Mouse (Mus musculus): ENCODE measurements around the gene Macrod2. TPM values are rescaled to one million over a fixed set of nuclear protein-coding genes. Genes with fewer than 3 reads are reported as not detected.

Macrod2 gene
- polyA plus RNA-seq, 1 experiment from 2014 or later, result 49.2 TPM

DNA sequence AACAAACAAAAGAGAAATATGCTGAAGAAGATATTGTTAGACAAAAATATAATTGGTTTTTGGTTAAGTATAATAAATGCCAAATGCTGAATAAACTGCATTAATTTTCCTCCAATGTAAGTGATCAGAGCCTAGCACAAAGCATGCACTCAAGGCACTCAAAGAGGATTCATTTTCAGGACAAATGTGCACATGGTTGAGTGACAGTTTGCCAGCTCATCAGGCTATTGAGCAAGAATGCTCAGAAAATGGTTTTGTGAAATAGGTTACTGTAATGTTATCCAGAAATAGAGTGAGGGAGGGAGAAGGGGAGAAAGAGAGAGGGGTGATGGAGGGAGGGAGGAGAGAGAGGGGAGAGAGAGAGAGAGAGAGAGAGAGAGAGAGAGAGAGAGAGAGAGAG lies 1268.9 kb downstream of the Macrod2 start:
- Histone ChIP-seq H3K27me3 (replicated peaks; ENCODE audit: control insufficient read depth, insufficient read depth, low read length) (no peaks in the 10 kb centered on the region), H3K27ac (ENCODE audit: low read depth, low read length) (no peak overlapping the region), H3K9me3 (replicated peaks; ENCODE audit: control insufficient read depth, low read length) (no peaks in the 10 kb centered on the region), H3K4me2 (ENCODE audit: low read length) (no peak overlapping the region), H3K4me3 (ENCODE audit: low read depth, low read length) (no peak overlapping the region), H3K36me3 (ENCODE audit: control insufficient read depth, insufficient read depth, low read length) (no peaks in the 10 kb centered on the region), H3K9ac (ENCODE audit: low read length) (no peak overlapping the region), H3K4me1 (ENCODE audit: control insufficient read depth, insufficient read depth, low read length) (no peaks in the 10 kb centered on the region)
- ATAC-seq (peak; percentile 20; the same call in 1 of the 2 replicates), DNase-seq (ENCODE audit: low spot score) (peak; percentile 8)

DNA sequence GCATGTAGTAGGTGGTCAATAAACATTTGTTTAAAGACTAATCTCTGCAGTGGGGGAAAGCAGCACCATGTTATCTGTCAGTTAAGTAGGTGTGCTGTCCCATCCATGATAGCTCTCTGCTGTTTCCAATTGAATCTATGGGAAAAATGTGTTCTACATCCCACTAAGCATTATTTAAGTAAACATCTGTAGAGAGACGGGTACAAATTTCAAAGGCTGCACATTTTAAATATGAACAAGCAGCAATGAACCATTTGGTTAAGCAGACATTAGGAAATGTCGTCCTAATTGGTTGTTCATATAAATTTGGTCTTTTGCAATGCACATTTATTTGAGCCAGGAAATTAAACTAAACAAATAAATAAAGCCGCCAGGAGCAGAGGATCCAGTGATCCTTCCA lies 1277.7 kb downstream of the Macrod2 start:
- Histone ChIP-seq H3K9ac (ENCODE audit: low read length) (no peak overlapping the region), H3K27me3 (replicated peaks; ENCODE audit: control insufficient read depth, insufficient read depth, low read length) (no peaks in the 10 kb centered on the region), H3K4me2 (ENCODE audit: low read length) (no peak overlapping the region), H3K36me3 (ENCODE audit: control insufficient read depth, insufficient read depth, low read length) (no peaks in the 10 kb centered on the region), H3K4me1 (ENCODE audit: control insufficient read depth, insufficient read depth, low read length) (no peaks in the 10 kb centered on the region), H3K27ac (ENCODE audit: low read depth, low read length) (no peak overlapping the region), H3K9me3 (replicated peaks; ENCODE audit: control insufficient read depth, low read length) (no peaks in the 10 kb centered on the region), H3K4me3 (ENCODE audit: low read depth, low read length) (no peak overlapping the region)
- DNase-seq (ENCODE audit: low spot score) (no peak), ATAC-seq (no peak)
- WGBS, result 93% methylated on average over 3 of the region's 3 CpGs

GRCm38 (mm10) chr2:141673405-141673804 lies 1278.3 kb downstream of the Macrod2 start:
- Histone ChIP-seq H3K4me2 (ENCODE audit: low read length) (no peak overlapping the region), H3K36me3 (ENCODE audit: control insufficient read depth, insufficient read depth, low read length) (no peaks in the 10 kb centered on the region), H3K4me1 (ENCODE audit: control insufficient read depth, insufficient read depth, low read length) (no peaks in the 10 kb centered on the region), H3K4me3 (ENCODE audit: low read depth, low read length) (no peak overlapping the region), H3K27me3 (replicated peaks; ENCODE audit: control insufficient read depth, insufficient read depth, low read length) (no peaks in the 10 kb centered on the region), H3K27ac (ENCODE audit: low read depth, low read length) (no peak overlapping the region), H3K9me3 (replicated peaks; ENCODE audit: control insufficient read depth, low read length) (no peaks in the 10 kb centered on the region), H3K9ac (ENCODE audit: low read length) (no peak overlapping the region)
- WGBS, result 89% methylated on average over 8 of the region's 8 CpGs
- DNase-seq (ENCODE audit: low spot score), result no peak
- no peak for ATAC-seq

DNA sequence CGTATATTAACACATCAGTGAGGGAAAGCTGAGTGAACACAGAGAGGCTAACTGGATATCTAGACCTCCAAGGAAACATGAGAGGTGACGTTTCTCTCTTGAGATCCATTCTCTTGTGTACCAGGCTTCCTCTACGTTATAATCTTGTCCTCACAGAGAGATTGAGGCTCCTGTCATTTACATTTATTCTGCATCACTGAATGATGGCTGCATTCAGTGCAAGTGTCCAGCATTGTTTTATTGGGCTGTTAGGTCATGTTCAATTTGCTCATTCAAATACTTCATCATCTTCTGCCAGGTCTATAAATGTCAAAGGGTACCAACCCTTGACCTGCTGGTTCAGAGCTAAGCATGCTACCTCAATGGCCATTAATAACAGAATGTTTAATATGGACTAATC lies 1302.4 kb downstream of the Macrod2 start:
- ATAC-seq, result no peak
- Histone ChIP-seq H3K36me3 (ENCODE audit: control insufficient read depth, insufficient read depth, low read length) (no peaks in the 10 kb centered on the region), H3K4me3 (ENCODE audit: low read depth, low read length) (no peak overlapping the region), H3K27me3 (replicated peaks; ENCODE audit: control insufficient read depth, insufficient read depth, low read length) (no peaks in the 10 kb centered on the region), H3K27ac (ENCODE audit: low read depth, low read length) (no peak overlapping the region), H3K9ac (ENCODE audit: low read length) (no peak overlapping the region), H3K9me3 (replicated peaks; ENCODE audit: control insufficient read depth, low read length) (peaks cover 2% of the 10 kb centered on the region; the same call in 1 of the 2 replicates), H3K4me2 (ENCODE audit: low read length) (no peak overlapping the region), H3K4me1 (ENCODE audit: control insufficient read depth, insufficient read depth, low read length) (no peaks in the 10 kb centered on the region)
- WGBS, result 74% methylated on average over 3 of the region's 3 CpGs
- no peak for DNase-seq (ENCODE audit: low spot score)

DNA sequence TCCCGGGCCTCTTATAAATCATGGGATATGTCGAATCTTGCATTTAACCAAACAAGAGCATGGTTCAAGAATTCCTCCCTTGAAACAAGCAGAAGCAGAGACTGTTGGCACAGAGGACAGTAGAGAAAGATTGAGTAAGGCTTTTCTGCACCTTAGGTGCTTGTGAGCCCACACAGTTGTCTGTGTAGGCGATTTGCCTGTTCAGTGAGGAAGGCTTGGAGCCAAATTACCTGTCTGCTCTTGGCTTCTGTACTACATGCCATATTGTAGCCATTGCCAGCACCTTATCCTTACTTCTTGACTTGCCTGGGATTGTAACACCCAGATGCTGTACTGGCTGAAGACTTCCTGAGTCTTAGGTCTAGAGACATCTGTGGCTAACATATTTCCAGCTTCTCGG lies 1303.2 kb downstream of the Macrod2 start:
- Histone ChIP-seq H3K9ac (ENCODE audit: low read length) (no peak overlapping the region), H3K9me3 (replicated peaks; ENCODE audit: control insufficient read depth, low read length) (peaks cover 2% of the 10 kb centered on the region; the same call in 1 of the 2 replicates), H3K27me3 (replicated peaks; ENCODE audit: control insufficient read depth, insufficient read depth, low read length) (no peaks in the 10 kb centered on the region), H3K4me3 (ENCODE audit: low read depth, low read length) (no peak overlapping the region), H3K36me3 (ENCODE audit: control insufficient read depth, insufficient read depth, low read length) (no peaks in the 10 kb centered on the region), H3K4me1 (ENCODE audit: control insufficient read depth, insufficient read depth, low read length) (no peaks in the 10 kb centered on the region), H3K27ac (ENCODE audit: low read depth, low read length) (no peak overlapping the region), H3K4me2 (ENCODE audit: low read length) (no peak overlapping the region)
- 83% methylated on average over 4 of the region's 4 CpGs for WGBS
- ATAC-seq (no peak), DNase-seq (ENCODE audit: low spot score) (no peak)

GRCm38 (mm10) chr2:141700759-141701452 lies 1305.8 kb downstream of the Macrod2 start:
- 67% methylated on average over 7 of the region's 7 CpGs for WGBS
- Histone ChIP-seq H3K4me2 (ENCODE audit: low read length) (no peak overlapping the region), H3K27me3 (replicated peaks; ENCODE audit: control insufficient read depth, insufficient read depth, low read length) (no peaks in the 10 kb centered on the region), H3K4me3 (ENCODE audit: low read depth, low read length) (no peak overlapping the region), H3K9ac (ENCODE audit: low read length) (no peak overlapping the region), H3K4me1 (ENCODE audit: control insufficient read depth, insufficient read depth, low read length) (no peaks in the 10 kb centered on the region), H3K9me3 (replicated peaks; ENCODE audit: control insufficient read depth, low read length) (no peaks in the 10 kb centered on the region), H3K27ac (ENCODE audit: low read depth, low read length) (peak overlapping the region; percentile 44; the same call in 1 of the 2 replicates), H3K36me3 (ENCODE audit: control insufficient read depth, insufficient read depth, low read length) (no peaks in the 10 kb centered on the region)
- peak; percentile 68; the same call in 1 of the 2 replicates for ATAC-seq
- peak; percentile 89 for DNase-seq (ENCODE audit: low spot score)

DNA sequence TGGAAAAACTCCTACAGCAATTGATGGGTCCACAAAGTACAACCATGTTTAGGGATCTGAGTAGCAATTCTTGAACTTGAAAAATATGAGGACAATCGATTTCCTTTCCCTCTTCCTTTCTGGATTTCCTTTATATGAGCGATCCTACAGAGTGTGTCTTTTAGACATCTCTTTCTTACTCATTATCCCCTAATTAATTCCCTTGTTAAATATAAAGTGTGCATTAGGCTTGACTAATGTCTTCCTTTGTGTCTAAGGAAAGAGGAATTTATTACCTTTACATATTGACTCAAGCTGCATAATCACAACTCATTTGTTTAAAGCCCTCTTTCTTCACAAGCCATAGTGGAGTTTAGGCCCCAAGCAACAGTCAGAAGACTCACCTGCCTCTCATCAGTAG lies 1316.7 kb downstream of the Macrod2 start:
- no peaks in the 10 kb centered on the region for H3K27me3 ChIP-seq (replicated peaks; ENCODE audit: control insufficient read depth, insufficient read depth, low read length)
- 11% methylated on average over 2 of the region's 2 CpGs for WGBS
- H3K9me3 ChIP-seq (replicated peaks; ENCODE audit: control insufficient read depth, low read length), result no peaks in the 10 kb centered on the region
- no peaks in the 10 kb centered on the region for H3K36me3 ChIP-seq (ENCODE audit: control insufficient read depth, insufficient read depth, low read length)
- H3K27ac ChIP-seq (ENCODE audit: low read depth, low read length), result no peak overlapping the region
- DNase-seq (ENCODE audit: low spot score) (peak; percentile 4), ATAC-seq (peak; percentile 43)
- H3K4me1 ChIP-seq (ENCODE audit: control insufficient read depth, insufficient read depth, low read length), result peaks cover 6% of the 10 kb centered on the region; the same call in 1 of the 2 replicates
- H3K4me2 ChIP-seq (ENCODE audit: low read length), result no peak overlapping the region
- H3K4me3 ChIP-seq (ENCODE audit: low read depth, low read length), result no peak overlapping the region
- H3K9ac ChIP-seq (ENCODE audit: low read length), result no peak overlapping the region

DNA sequence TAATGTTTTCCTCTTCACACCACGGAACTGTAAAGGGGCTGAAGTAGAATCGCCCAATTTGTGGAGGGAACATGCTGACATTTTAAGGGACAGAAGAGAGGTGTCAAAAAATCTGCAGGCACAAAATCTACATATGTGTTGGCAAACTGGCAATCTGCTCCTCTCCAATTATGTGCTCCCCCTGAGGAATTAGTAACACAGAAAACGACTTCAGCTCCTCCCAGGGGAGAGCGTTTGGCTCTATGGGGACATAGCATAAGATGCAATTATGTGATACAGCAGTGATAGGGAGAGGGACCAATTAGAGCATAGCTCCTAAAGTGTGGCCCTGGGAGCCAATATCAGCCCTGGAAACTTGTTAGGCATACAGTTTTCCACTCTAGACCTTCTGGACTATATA lies 1317.2 kb downstream of the Macrod2 start:
- H3K4me1 ChIP-seq (ENCODE audit: control insufficient read depth, insufficient read depth, low read length), result peaks cover 6% of the 10 kb centered on the region; the same call in 1 of the 2 replicates
- H3K4me3 ChIP-seq (ENCODE audit: low read depth, low read length), result no peak overlapping the region
- H3K9ac ChIP-seq (ENCODE audit: low read length), result no peak overlapping the region
- H3K36me3 ChIP-seq (ENCODE audit: control insufficient read depth, insufficient read depth, low read length), result no peaks in the 10 kb centered on the region
- H3K4me2 ChIP-seq (ENCODE audit: low read length), result no peak overlapping the region
- DNase-seq (ENCODE audit: low spot score) (peak; percentile 71), ATAC-seq (peak; percentile 85)
- H3K27ac ChIP-seq (ENCODE audit: low read depth, low read length), result no peak overlapping the region
- H3K27me3 ChIP-seq (replicated peaks; ENCODE audit: control insufficient read depth, insufficient read depth, low read length), result no peaks in the 10 kb centered on the region
- WGBS, result 28% methylated on average over 4 of the region's 4 CpGs
- no peaks in the 10 kb centered on the region for H3K9me3 ChIP-seq (replicated peaks; ENCODE audit: control insufficient read depth, low read length)

DNA sequence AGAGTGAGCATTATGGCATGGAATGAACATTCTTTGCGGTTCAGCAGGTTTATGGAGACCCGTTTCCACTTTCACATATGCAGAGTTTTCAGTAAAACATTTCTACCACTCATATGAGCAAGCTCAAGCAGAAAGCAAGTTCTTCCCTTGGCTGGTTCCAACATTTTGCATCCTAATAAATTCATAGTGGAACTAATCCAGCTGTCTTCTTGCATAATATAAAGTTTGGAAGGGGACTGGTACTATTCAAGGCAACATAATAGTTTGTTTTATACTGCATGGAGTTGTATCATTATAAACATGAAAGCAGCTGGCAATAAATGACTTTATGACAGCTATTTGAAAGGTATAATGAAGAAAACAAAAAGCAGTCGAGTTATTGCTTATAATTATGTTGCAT lies 1320.0 kb downstream of the Macrod2 start:
- H3K36me3 ChIP-seq (ENCODE audit: control insufficient read depth, insufficient read depth, low read length), result no peaks in the 10 kb centered on the region
- WGBS, result 90% methylated on average over 3 of the region's 3 CpGs
- no peak for ATAC-seq

More for the DNA sequence above, 1320.0 kb downstream of the Macrod2 start:
- Histone ChIP-seq H3K27ac (ENCODE audit: low read depth, low read length) (no peak overlapping the region), H3K4me3 (ENCODE audit: low read depth, low read length) (no peak overlapping the region), H3K4me2 (ENCODE audit: low read length) (no peak overlapping the region), H3K9ac (ENCODE audit: low read length) (no peak overlapping the region), H3K9me3 (replicated peaks; ENCODE audit: control insufficient read depth, low read length) (no peaks in the 10 kb centered on the region), H3K27me3 (replicated peaks; ENCODE audit: control insufficient read depth, insufficient read depth, low read length) (no peaks in the 10 kb centered on the region), H3K4me1 (ENCODE audit: control insufficient read depth, insufficient read depth, low read length) (peaks cover 6% of the 10 kb centered on the region; the same call in 1 of the 2 replicates)
- DNase-seq (ENCODE audit: low spot score), result no peak

Measured in forebrain, embryonic 14.5 days (tissue).